Mouse (Mus musculus): ENCODE data around the gene Gatad2b. TPM values are rescaled to one million over a fixed set of nuclear protein-coding genes. Genes with fewer than 3 reads are reported as not detected.

Gatad2b gene
- polyA plus RNA-seq, 1 experiment from 2014 or later = 14.3 TPM

DNA sequence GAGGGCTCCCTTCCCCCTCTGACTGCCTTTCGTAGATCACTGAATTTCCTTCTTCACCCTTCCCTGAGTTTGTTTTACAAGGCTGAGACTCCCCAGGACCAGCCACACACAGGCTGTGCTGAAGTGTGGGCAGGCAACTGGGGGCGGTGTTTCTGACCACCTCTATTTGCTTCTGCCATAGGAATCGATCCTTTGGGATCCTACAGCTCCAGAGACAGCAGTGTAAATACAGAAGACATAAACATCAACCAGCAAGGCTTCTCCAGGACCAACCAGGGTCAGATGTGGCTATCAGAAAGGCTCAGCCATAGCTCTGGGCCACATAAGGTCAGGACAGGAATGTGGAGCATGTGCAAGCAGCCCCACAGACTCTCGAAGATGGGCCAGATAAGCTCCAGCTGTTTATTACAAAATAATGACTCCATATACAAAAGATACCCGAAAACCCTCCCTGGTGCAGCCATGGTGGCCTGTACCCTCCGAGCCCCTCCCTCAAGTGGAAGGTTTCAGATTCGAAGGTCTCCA is 91.9 kb downstream of the Gatad2b start:
- no peaks in the 10 kb centered on the region for H3K9me3 ChIP-seq (replicated peaks; ENCODE audit: control insufficient read depth, low read length)
- no peaks in the 10 kb centered on the region for H3K36me3 ChIP-seq (ENCODE audit: control insufficient read depth, insufficient read depth, low read length)
- peaks cover 5% of the 10 kb centered on the region; the same call in 1 of the 2 replicates for H3K27me3 ChIP-seq (ENCODE audit: control insufficient read depth, insufficient read depth, low read length)
- H3K27ac ChIP-seq (ENCODE audit: low read depth, low read length) = no peak overlapping the region
- H3K4me2 ChIP-seq = no peak overlapping the region
- no peak overlapping the region for H3K9ac ChIP-seq (ENCODE audit: low read depth, low read length)
- peaks cover 16% of the 10 kb centered on the region for H3K4me1 ChIP-seq (ENCODE audit: control insufficient read depth, insufficient read depth, low read length)
- WGBS (ENCODE audit: insufficient replicate concordance) = 55% methylated on average over 7 of the region's 7 CpGs
- ATAC-seq (replicated peaks; ENCODE audit: insufficient number of reproducible peaks, low FRiP score, low TSS enrichment) = no peak
- no peak overlapping the region for H3K4me3 ChIP-seq (ENCODE audit: low read depth, low read length)

DNA sequence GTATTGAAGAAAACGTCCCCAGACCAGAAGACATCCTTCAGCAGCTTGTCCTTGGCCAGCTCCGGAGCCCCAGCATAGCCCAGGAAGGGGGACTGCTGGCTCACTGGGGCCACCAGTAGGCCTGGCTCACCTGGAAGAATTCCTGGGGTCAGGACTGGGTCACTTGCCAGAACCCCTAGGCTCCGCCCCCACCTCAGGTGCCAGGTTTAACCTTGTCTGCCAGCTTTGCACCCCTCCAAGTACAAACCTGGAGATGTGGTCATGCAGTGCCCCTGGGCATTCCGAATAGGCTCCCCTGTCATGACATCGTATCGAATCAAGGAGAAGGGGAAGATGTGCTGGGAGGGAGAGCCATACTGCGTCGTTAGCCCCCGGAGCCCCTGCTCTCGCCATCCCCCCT is 93.8 kb downstream of the Gatad2b start:
- H3K36me3 ChIP-seq (ENCODE audit: control insufficient read depth, insufficient read depth, low read length) = peaks cover 5% of the 10 kb centered on the region; the same call in 1 of the 2 replicates
- WGBS (ENCODE audit: insufficient replicate concordance) = 86% methylated on average over 10 of the region's 10 CpGs
- no peak overlapping the region for H3K4me3 ChIP-seq (ENCODE audit: low read depth, low read length)
- no peaks in the 10 kb centered on the region for H3K9me3 ChIP-seq (replicated peaks; ENCODE audit: control insufficient read depth, low read length)
- peaks cover 24% of the 10 kb centered on the region for H3K4me1 ChIP-seq (ENCODE audit: control insufficient read depth, insufficient read depth, low read length)
- no peak overlapping the region for H3K9ac ChIP-seq (ENCODE audit: low read depth, low read length)
- H3K4me2 ChIP-seq = no peak overlapping the region
- H3K27me3 ChIP-seq (ENCODE audit: control insufficient read depth, insufficient read depth, low read length) = peaks cover 5% of the 10 kb centered on the region; the same call in 1 of the 2 replicates
- ATAC-seq (replicated peaks; ENCODE audit: insufficient number of reproducible peaks, low FRiP score, low TSS enrichment) = no peak
- H3K27ac ChIP-seq (ENCODE audit: low read depth, low read length) = no peak overlapping the region

DNA sequence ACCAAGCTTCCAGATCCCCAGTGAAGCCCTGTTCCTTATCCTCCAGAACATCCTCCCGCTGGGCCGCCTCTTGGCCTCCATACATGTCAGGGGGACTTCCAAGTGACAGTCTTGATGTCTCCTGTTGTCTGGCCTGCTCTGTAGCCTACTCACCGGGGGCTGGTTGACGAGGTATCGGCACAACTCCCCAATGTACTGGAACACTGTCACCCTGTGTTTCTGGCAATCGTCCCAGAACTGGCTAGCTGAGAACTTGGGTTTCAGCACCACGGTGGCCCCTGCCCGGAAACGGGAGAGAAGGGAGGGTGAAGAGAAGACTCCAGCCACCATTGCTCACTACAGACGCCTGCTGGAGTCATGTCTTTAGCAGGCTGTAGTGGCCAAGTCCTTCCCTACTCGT is 94.5 kb downstream of the Gatad2b start:
- H3K4me3 ChIP-seq (ENCODE audit: low read depth, low read length) = no peak overlapping the region
- H3K9ac ChIP-seq (ENCODE audit: low read depth, low read length) = no peak overlapping the region
- no peak for ATAC-seq (replicated peaks; ENCODE audit: insufficient number of reproducible peaks, low FRiP score, low TSS enrichment)
- no peaks in the 10 kb centered on the region for H3K9me3 ChIP-seq (replicated peaks; ENCODE audit: control insufficient read depth, low read length)
- peaks cover 12% of the 10 kb centered on the region for H3K36me3 ChIP-seq (ENCODE audit: control insufficient read depth, insufficient read depth, low read length)
- 55% methylated on average over 11 of the region's 11 CpGs for WGBS (ENCODE audit: insufficient replicate concordance)
- H3K4me2 ChIP-seq = no peak overlapping the region
- H3K27me3 ChIP-seq (ENCODE audit: control insufficient read depth, insufficient read depth, low read length) = peaks cover 5% of the 10 kb centered on the region; the same call in 1 of the 2 replicates
- peaks cover 21% of the 10 kb centered on the region for H3K4me1 ChIP-seq (ENCODE audit: control insufficient read depth, insufficient read depth, low read length)
- no peak overlapping the region for H3K27ac ChIP-seq (ENCODE audit: low read depth, low read length)

DNA sequence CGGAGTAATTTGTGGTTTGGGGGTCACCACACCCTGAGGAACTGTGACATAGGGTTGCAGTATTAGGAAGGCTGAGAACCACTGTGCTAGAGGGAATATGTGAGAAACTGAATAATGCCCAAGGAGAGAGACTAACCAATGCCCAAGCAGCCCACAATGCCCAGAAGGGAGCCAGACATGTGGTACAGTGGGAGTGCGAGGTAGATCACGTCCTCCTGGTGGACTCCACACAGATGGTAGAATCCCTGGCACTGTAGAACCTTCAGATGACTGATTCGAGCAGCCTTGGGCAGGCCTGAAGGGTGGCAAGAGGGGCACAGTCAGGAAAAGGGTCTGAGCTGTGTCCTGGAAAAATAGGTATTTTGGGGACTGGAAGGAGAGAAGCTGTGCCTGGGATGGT is 95.2 kb downstream of the Gatad2b start:
- H3K36me3 ChIP-seq (ENCODE audit: control insufficient read depth, insufficient read depth, low read length) = peaks cover 17% of the 10 kb centered on the region
- ATAC-seq (replicated peaks; ENCODE audit: insufficient number of reproducible peaks, low FRiP score, low TSS enrichment) = no peak
- peak overlapping the region; percentile 78; the same call in 1 of the 2 replicates for H3K9ac ChIP-seq (ENCODE audit: low read depth, low read length)
- H3K4me3 ChIP-seq (ENCODE audit: low read depth, low read length) = peak overlapping the region; percentile 65; the same call in 1 of the 2 replicates
- H3K9me3 ChIP-seq (replicated peaks; ENCODE audit: control insufficient read depth, low read length) = no peaks in the 10 kb centered on the region
- H3K27ac ChIP-seq (ENCODE audit: low read depth, low read length) = no peak overlapping the region
- peaks cover 21% of the 10 kb centered on the region for H3K4me1 ChIP-seq (ENCODE audit: control insufficient read depth, insufficient read depth, low read length)
- H3K27me3 ChIP-seq (ENCODE audit: control insufficient read depth, insufficient read depth, low read length) = peaks cover 5% of the 10 kb centered on the region; the same call in 1 of the 2 replicates
- peak overlapping the region; percentile 93 for H3K4me2 ChIP-seq
- 84% methylated on average over 4 of the region's 4 CpGs for WGBS (ENCODE audit: insufficient replicate concordance)

DNA sequence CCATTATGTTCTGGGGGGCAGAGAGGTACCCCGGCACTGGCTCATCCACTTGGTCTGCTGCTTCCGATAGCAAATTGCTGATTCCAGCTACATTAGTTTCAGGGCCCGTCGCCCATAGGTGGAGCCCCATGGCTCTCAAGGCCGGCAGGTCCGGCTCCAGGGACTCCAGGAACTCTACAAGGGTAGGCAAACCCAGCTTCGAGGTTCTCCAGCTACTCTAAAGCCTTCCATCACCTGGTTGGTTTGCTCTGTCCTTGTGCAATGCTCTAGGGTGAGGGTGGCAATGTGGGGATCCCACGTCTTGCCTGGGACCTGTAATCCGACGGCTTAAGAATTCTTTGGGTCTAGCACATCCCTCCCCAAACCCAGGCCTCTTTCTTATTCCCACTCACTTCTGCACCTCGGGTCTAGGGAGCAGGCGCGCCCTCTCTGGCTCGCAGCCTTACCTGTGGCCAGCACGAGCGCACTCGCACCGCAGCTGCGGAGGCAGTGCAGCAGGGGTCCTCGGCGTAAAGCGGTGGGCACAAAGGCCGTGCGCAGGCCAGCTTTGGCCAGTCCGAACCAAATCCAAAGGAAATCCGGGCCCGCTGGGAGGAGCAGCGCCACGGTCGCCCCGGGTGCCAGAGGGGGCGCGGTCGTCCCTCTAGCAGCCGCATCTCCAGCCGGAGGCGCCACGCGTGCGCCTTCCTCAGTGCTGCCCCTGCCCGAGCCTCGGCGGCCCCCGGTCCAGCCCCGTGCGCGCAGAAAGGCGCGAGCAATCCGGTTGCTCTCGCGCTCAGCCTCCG is 95.9 kb downstream of the Gatad2b start:
- Histone ChIP-seq H3K36me3 (ENCODE audit: control insufficient read depth, insufficient read depth, low read length) (peaks cover 20% of the 10 kb centered on the region), H3K9ac (ENCODE audit: low read depth, low read length) (peak overlapping the region; percentile 78), H3K4me1 (ENCODE audit: control insufficient read depth, insufficient read depth, low read length) (peaks cover 21% of the 10 kb centered on the region), H3K4me2 (peak overlapping the region; percentile 93), H3K27ac (ENCODE audit: low read depth, low read length) (peak overlapping the region; percentile 22), H3K9me3 (replicated peaks; ENCODE audit: control insufficient read depth, low read length) (no peaks in the 10 kb centered on the region), H3K4me3 (ENCODE audit: low read depth, low read length) (peak overlapping the region; percentile 65), H3K27me3 (ENCODE audit: control insufficient read depth, insufficient read depth, low read length) (peaks cover 5% of the 10 kb centered on the region; the same call in 1 of the 2 replicates)
- peak; percentile 41 for ATAC-seq (replicated peaks; ENCODE audit: insufficient number of reproducible peaks, low FRiP score, low TSS enrichment)
- WGBS (ENCODE audit: insufficient replicate concordance) = 4% methylated on average over 48 of the region's 53 CpGs

DNA sequence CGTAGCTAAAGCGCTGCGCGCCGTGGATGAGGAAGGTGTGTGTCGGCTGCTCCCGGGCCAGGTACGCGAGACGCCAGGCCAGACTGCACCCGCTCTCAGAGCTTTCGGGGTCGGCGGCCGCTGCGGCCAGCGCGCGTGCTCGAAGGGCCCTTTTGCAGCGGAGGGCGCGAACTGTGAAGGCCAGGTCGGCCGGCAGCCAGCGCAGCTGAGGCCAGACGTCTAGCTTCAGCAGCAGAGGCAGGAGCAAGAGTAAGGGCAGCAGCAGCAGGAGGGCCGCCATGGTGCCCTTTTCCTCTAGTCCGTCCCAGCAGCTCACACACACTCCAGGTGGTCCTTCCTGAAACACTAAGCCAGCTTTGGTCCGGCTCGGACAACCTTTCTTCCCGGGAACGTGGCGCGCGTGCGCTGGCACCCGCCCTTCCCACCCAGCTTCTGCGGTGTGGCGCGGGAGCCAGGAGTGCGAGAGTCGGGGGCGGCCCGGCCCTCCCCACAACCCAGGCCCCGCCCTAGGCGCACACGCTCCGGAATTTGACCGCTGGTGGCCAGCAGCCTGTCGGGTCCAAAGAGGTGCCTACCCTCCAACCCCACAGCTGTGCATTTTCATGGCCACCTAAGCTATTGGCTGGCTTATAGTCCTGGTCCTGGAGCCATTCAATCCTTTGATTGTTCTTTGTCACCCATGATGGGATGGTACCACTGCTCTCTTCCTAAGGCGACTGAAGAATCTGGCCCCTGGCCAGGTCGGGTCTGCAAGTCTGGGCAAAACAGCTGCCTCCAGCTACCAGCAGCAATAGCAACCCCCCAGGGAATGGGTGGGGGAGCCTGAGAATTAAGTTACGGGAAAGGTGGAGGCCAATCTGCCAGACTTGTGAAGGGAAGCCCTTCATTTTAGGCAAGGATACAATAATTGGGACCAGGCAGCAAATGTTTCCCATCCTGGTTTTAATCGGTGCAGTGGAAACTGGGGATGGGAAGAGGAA is 96.8 kb downstream of the Gatad2b start, which contains the start of gene Slc27a3:
TSS of gene Slc27a3 (minus strand) at position 428 of the 980 bp plus-strand sequence.
- Histone ChIP-seq H3K4me1 (ENCODE audit: control insufficient read depth, insufficient read depth, low read length) (peaks cover 21% of the 10 kb centered on the region), H3K36me3 (ENCODE audit: control insufficient read depth, insufficient read depth, low read length) (peaks cover 20% of the 10 kb centered on the region), H3K9ac (ENCODE audit: low read depth, low read length) (peak within 1 kb of the TSS; percentile 78), H3K27ac (ENCODE audit: low read depth, low read length) (peak within 1 kb of the TSS; percentile 22), H3K4me2 (peak within 1 kb of the TSS; percentile 93), H3K9me3 (replicated peaks; ENCODE audit: control insufficient read depth, low read length) (no peaks in the 10 kb centered on the region), H3K27me3 (ENCODE audit: control insufficient read depth, insufficient read depth, low read length) (peaks cover 5% of the 10 kb centered on the region; the same call in 1 of the 2 replicates), H3K4me3 (ENCODE audit: low read depth, low read length) (peak within 1 kb of the TSS; percentile 65)
- peak; percentile 43 for ATAC-seq (replicated peaks; ENCODE audit: insufficient number of reproducible peaks, low FRiP score, low TSS enrichment)
- 1% methylated on average over 55 of the region's 55 CpGs for WGBS (ENCODE audit: insufficient replicate concordance)

DNA sequence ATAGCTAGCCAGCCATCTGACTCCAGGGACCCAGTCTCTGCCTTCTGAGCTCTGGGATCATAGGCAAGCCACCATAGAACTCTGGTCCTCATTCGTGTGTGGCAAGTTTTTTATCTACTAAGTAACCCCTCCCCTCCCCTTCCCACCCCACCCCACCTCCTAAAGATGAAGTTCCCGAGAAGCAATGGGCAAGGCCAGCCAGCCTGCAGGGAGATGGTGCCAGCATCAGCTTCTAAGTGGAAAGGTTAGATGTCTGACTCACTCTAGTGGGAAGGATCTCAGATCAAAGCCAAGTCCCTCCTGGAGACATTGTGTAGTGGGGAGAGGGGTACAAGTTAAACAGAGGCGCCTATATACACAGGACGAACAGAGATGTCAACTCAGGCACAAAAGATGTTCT is 98.0 kb downstream of the Gatad2b start:
- 63% methylated on average over 4 of the region's 4 CpGs for WGBS (ENCODE audit: insufficient replicate concordance)
- no peak overlapping the region for H3K9ac ChIP-seq (ENCODE audit: low read depth, low read length)
- peaks cover 5% of the 10 kb centered on the region; the same call in 1 of the 2 replicates for H3K27me3 ChIP-seq (ENCODE audit: control insufficient read depth, insufficient read depth, low read length)
- no peak for ATAC-seq (replicated peaks; ENCODE audit: insufficient number of reproducible peaks, low FRiP score, low TSS enrichment)
- H3K36me3 ChIP-seq (ENCODE audit: control insufficient read depth, insufficient read depth, low read length) = peaks cover 22% of the 10 kb centered on the region
- no peak overlapping the region for H3K4me3 ChIP-seq (ENCODE audit: low read depth, low read length)
- no peak overlapping the region for H3K4me2 ChIP-seq
- H3K4me1 ChIP-seq (ENCODE audit: control insufficient read depth, insufficient read depth, low read length) = peaks cover 25% of the 10 kb centered on the region
- H3K27ac ChIP-seq (ENCODE audit: low read depth, low read length) = no peak overlapping the region
- H3K9me3 ChIP-seq (replicated peaks; ENCODE audit: control insufficient read depth, low read length) = no peaks in the 10 kb centered on the region

DNA sequence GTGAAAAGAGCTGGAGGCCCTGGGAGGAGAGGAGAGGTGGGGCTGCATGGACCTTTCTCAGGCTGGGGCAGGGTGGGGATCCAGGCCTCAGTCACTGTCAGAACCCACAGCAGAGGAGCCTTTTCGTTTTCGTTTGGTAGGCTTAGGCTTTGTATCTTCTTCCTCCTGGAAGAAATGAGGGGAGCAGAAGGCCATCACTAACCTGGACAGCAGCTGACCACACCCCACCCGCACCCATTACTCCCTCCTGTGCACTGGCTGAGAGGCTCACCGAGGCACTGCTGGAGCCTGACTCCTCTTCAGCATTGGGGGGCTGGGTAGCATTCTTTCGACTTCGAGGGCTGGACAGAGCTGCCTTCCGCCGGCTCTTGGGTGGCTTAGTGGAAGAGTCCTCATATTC is 99.0 kb downstream of the Gatad2b start:
- H3K9me3 ChIP-seq (replicated peaks; ENCODE audit: control insufficient read depth, low read length) = no peaks in the 10 kb centered on the region
- H3K27me3 ChIP-seq (ENCODE audit: control insufficient read depth, insufficient read depth, low read length) = peaks cover 5% of the 10 kb centered on the region; the same call in 1 of the 2 replicates
- no peak for ATAC-seq (replicated peaks; ENCODE audit: insufficient number of reproducible peaks, low FRiP score, low TSS enrichment)
- peaks cover 25% of the 10 kb centered on the region for H3K4me1 ChIP-seq (ENCODE audit: control insufficient read depth, insufficient read depth, low read length)
- H3K36me3 ChIP-seq (ENCODE audit: control insufficient read depth, insufficient read depth, low read length) = peaks cover 29% of the 10 kb centered on the region
- no peak overlapping the region for H3K4me2 ChIP-seq
- no peak overlapping the region for H3K27ac ChIP-seq (ENCODE audit: low read depth, low read length)
- H3K4me3 ChIP-seq (ENCODE audit: low read depth, low read length) = no peak overlapping the region
- 87% methylated on average over 8 of the region's 8 CpGs for WGBS (ENCODE audit: insufficient replicate concordance)
- H3K9ac ChIP-seq (ENCODE audit: low read depth, low read length) = no peak overlapping the region
